Mouse (Mus musculus) bone marrow macrophage, adult 2 months (primary cell): Measurements from ENCODE around the gene Rbp7. TPM values are rescaled to one million over a fixed set of nuclear protein-coding genes. Genes with fewer than 3 reads are reported as not detected.
A peak's percentile ranks its signal among the peaks of the same experiment; 100 is the strongest.
"Not testable (repeated sequence)": the region's sequence is repeated elsewhere in the genome, so short reads cannot be mapped to it uniquely, and the experiment has no call there.

ENCODE experiments used
- H3K27ac ChIP-seq: 2 replicates; pipeline ENCODE4 v1.5.1; 2012; ENCODE audit warnings: low read depth, low read length; ENCODE audit not compliant: insufficient read depth
- H3K4me1 ChIP-seq: 2 replicates; pipeline ENCODE4 v1.6.1; 2012; ENCODE audit warnings: low read length; ENCODE audit not compliant: control insufficient read depth, insufficient read depth
- H3K4me3 ChIP-seq: 2 replicates; pipeline ENCODE4 v1.5.1; 2012; ENCODE audit warnings: mild to moderate bottlenecking, low read length, moderate library complexity; ENCODE audit not compliant: insufficient read depth
- CTCF ChIP-seq: IDR thresholded peaks from 2 replicates; pipeline ENCODE4 v1.5.1; 2012; ENCODE audit warnings: low read depth, mild to moderate bottlenecking, low read length, moderate library complexity
- POLR2A ChIP-seq: IDR thresholded peaks from 2 replicates; pipeline ENCODE4 v1.6.1; 2012; ENCODE audit warnings: mild to moderate bottlenecking, low read depth, low read length, borderline replicate concordance
- polyA plus RNA-seq: library from polyadenylated mRNA; stranded (reverse); fragments of >200 nt; gene quantifications from 2 replicates; pipeline ENCODE4 v1.2.4, GENCODE M21; 2012; ENCODE audit not compliant: missing spikeins, insufficient read depth, insufficient read length

The Rbp7 gene
- polyA plus RNA-seq, 1 experiment, result not detected

- peaks cover 19% of the 10 kb centered on the region for H3K4me1 ChIP-seq
- TF ChIP-seq CTCF (no peak), POLR2A (no peak)
- no peak overlapping the region for H3K4me3 ChIP-seq
- no peak overlapping the region for H3K27ac ChIP-seq
Measured at GRCm38 (mm10) chr4:149440576-149440975, 14.2 kb downstream of the Rbp7 start.

DNA sequence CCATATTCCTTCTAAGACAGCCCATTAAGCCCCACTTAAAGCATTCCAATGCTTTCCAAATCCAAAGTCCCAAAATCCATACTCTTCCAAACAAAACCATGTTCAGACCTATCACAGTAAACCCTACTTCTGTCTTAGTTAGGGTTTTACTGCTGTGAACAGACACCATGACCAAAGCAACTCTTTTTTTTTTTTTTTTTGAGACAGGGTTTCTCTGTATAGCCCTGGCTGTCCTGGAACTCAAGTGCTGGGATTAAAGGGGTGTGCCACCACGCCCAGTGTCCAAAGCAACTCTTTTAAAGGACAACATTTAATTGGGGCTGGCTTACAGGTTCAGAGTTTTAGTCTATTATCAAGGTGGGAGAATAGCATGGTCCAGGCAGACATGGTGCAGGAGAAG, 22.9 kb downstream of the Rbp7 start:
- not testable (repeated sequence) for H3K4me3 ChIP-seq, H3K4me1 ChIP-seq, H3K27ac ChIP-seq

GRCm38 (mm10) chr4:149429592-149429991, 25.2 kb downstream of the Rbp7 start:
- no peak for TF ChIP-seq CTCF
- TF ChIP-seq POLR2A, result no peak

GRCm38 (mm10) chr4:149426325-149427199, 28.2 kb downstream of the Rbp7 start, which contains the start of gene Ube4b:
Gene Ube4b (minus strand): TSS chr4:149426749.
- H3K27ac ChIP-seq, result peak within 1 kb of the TSS; percentile 86
- TF ChIP-seq POLR2A, result peak; percentile 79; the same call in 1 of the 2 replicates
- no peak for TF ChIP-seq CTCF
- H3K4me1 ChIP-seq, result peaks cover 5% of the 10 kb centered on the region
- H3K4me3 ChIP-seq, result peak within 1 kb of the TSS; percentile 85

More at GRCm38 (mm10) chr4:149429592-149429991, 25.2 kb downstream of the Rbp7 start:
- H3K27ac ChIP-seq, result no peak overlapping the region
- 0 out of 2 replicates have a peak, but pooled peaks cover 2% of the 10 kb centered on the region for H3K4me1 ChIP-seq
- H3K4me3 ChIP-seq, result no peak overlapping the region

DNA sequence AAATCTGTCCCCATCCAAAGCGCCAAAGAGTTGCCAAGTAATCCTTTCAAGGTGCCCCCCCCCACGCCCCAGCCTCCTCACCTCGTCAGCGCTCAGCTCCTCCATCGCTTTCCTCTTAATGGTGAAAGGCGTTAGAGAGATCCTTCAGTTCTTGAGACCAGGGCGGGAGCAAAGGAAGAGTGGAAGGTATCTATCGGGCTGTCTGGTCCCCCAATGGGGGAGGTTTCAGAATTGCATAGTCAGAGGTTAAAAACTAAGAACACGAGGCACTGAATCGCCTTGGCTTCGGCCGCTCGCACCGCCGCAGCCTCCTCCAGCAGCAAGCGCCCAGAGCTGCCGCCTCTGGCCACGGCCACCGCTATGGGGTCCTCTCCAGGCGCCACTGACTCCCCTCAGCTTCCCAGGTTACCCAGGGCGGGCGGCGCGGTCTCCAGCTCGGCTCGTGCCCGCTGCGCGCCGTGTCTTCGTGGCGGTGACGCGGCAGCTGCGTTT, 28.9 kb downstream of the Rbp7 start:
- H3K4me3 ChIP-seq, result peak overlapping the region; percentile 85

DNA sequence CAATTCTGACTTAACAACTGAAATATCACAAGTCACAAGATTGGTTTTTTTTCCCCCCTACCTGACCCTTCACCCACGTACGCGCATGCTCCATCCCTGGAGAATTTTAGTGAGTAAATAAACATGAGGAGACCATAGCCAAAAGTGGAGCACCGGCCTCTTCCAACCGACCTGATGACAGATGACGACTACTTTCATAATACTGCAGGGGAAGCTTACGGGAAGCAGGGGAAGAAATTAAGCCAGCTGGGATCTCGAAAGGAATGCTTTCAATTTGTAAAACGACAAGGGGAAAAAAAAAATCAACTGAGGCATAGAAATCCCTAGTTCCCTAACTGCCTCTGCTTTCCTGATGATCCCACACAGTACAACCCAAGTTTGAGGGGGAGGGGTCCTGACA, 30.0 kb downstream of the Rbp7 start:
- H3K4me1 ChIP-seq, result peaks cover 5% of the 10 kb centered on the region
- no peak for TF ChIP-seq CTCF
- TF ChIP-seq POLR2A, result no peak
- H3K27ac ChIP-seq, result no peak overlapping the region
- H3K4me3 ChIP-seq, result peak overlapping the region; percentile 58

More for the DNA sequence above, 28.9 kb downstream of the Rbp7 start:
- no peak for TF ChIP-seq CTCF
- TF ChIP-seq POLR2A, result no peak
- H3K4me1 ChIP-seq, result peaks cover 5% of the 10 kb centered on the region
- peak overlapping the region; percentile 86 for H3K27ac ChIP-seq

- Histone ChIP-seq H3K4me3 (no peak overlapping the region), H3K4me1 (peaks cover 25% of the 10 kb centered on the region), H3K27ac (no peak overlapping the region)
- TF ChIP-seq POLR2A, result no peak
- TF ChIP-seq CTCF, result no peak
Measured at GRCm38 (mm10) chr4:149417854-149418365, 36.9 kb downstream of the Rbp7 start.

DNA sequence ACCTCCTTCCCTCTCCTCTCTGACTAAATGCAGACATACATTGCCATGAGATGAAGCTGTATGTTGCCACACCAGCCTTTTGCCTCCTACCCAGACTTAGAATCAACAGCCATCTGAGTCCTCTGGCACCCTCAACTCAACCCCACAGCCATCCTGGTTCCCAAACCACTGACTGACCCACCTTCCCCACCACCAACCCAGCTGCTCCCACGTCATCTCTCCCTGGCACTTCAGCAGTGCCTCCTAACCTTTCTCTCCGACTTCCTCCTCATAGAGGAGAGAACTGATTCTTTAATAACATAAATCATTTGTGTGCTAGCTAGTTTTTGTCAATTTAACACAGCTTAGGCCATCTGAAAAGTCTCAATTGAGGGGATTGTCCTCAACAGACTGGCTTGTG, 37.8 kb downstream of the Rbp7 start:
- H3K27ac ChIP-seq, result no peak overlapping the region
- H3K4me1 ChIP-seq, result peaks cover 24% of the 10 kb centered on the region
- H3K4me3 ChIP-seq, result no peak overlapping the region
- TF ChIP-seq CTCF (no peak), POLR2A (no peak)

GRCm38 (mm10) chr4:149416417-149416816, 38.4 kb downstream of the Rbp7 start:
- peaks cover 24% of the 10 kb centered on the region for H3K4me1 ChIP-seq
- TF ChIP-seq CTCF (no peak), POLR2A (no peak)
- no peak overlapping the region for H3K4me3 ChIP-seq
- no peak overlapping the region for H3K27ac ChIP-seq

DNA sequence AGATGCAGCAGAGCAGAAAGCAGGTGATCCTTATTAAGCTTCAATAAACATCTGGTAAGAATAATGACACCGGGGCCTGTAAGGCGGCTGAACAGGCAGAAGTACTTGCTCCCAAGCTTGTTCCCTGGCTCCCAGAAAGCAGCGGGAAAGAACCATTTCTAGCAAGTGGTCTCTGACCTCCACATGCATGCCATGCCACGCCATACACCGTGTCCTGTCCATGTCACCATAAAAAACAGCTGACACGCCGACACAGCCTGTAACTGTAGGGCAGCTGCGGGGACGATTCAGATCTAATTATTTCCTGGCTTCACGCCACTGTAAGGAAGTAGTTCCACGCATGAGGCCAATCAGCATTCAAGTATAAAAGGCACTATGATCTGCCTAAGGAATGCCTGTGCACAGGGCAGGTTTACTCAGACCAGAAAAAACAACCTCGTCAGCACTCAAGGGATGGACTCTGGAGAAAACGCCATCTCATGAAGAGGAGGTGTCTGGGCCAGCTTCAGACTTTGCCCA, 39.1 kb downstream of the Rbp7 start:
- Histone ChIP-seq H3K4me3 (no peak overlapping the region), H3K27ac (no peak overlapping the region)

More for the DNA sequence above, 39.1 kb downstream of the Rbp7 start:
- TF ChIP-seq POLR2A, result no peak
- TF ChIP-seq CTCF, result no peak
- H3K4me1 ChIP-seq, result peaks cover 24% of the 10 kb centered on the region
